Mouse (Mus musculus) CH12.LX (cell line): ENCODE measurements around the gene Dop1a. TPM values are rescaled to one million over a fixed set of nuclear protein-coding genes. Genes with fewer than 3 reads are reported as not detected.
A peak's percentile ranks its signal among the peaks of the same experiment; 100 is the strongest.

Experiments used
- DNase-seq: peaks from one replicate; pipeline ENCODE4 v3.0.0-alpha.2; 2013; ENCODE audit errors: extremely low read depth
- H3K27ac ChIP-seq: 2 replicates; pipeline ENCODE4 v1.5.1; 2012; ENCODE audit warnings: low read depth, mild to moderate bottlenecking, control low read depth, moderate library complexity; ENCODE audit not compliant: insufficient read depth
- H3K27me3 ChIP-seq: replicated peaks from 2 replicates; pipeline ENCODE3; 2012; ENCODE audit warnings: inconsistent platforms
- H3K36me3 ChIP-seq, 2 experiments: replicated peaks in 1 of 2; 2 replicates each; pipeline versions ENCODE3 to v1.6.1; 2012; ENCODE audit warnings: inconsistent platforms in 1 of 2, low read length in 1 of 2, mild to moderate bottlenecking in 1 of 2, mixed read lengths in 1 of 2, moderate library complexity in 1 of 2; ENCODE audit not compliant: control insufficient read depth in 1 of 2, insufficient read depth in 1 of 2
- H3K4me1 ChIP-seq, 2 experiments: 2 replicates each; pipeline ENCODE4 v1.6.1; 2012; ENCODE audit warnings: inconsistent platforms in 1 of 2, moderate library complexity in 1 of 2; ENCODE audit not compliant: insufficient read depth in 2 of 2, control insufficient read depth in 1 of 2
- H3K4me2 ChIP-seq: 2 replicates; pipeline ENCODE4 v1.6.1; 2012; ENCODE audit warnings: low read depth, mild to moderate bottlenecking, control low read depth; ENCODE audit not compliant: poor library complexity, insufficient read depth, severe bottlenecking
- H3K4me3 ChIP-seq, 3 experiments: fragments of 150-350 bp in 1 of 3; sonication (generic) in 1 of 3; replicated peaks in 1 of 3; 2 replicates each; pipeline versions ENCODE3 to v1.5.1; 2011 to 2012; ENCODE audit warnings: low read depth in 2 of 3, low read length in 2 of 3, mild to moderate bottlenecking in 2 of 3, moderate library complexity in 2 of 3, control low read depth in 1 of 3, improper control_type of control experiment in 1 of 3, inconsistent platforms in 1 of 3, mixed read lengths in 1 of 3; ENCODE audit not compliant: poor library complexity in 1 of 3
- H3K79me2 ChIP-seq: replicated peaks from 2 replicates; pipeline ENCODE4 v1.6.1; 2012; ENCODE audit warnings: mild to moderate bottlenecking, moderate library complexity; ENCODE audit not compliant: control insufficient read depth, poor library complexity, insufficient read depth, severe bottlenecking; ENCODE audit errors: extremely low read depth
- H3K9ac ChIP-seq: 2 replicates; pipeline ENCODE4 v1.6.1; 2012; ENCODE audit warnings: low read depth, mild to moderate bottlenecking, control low read depth, moderate library complexity; ENCODE audit not compliant: insufficient read depth
- H3K9me3 ChIP-seq: replicated peaks from 2 replicates; pipeline ENCODE3; 2012; ENCODE audit warnings: low read length, inconsistent platforms, mixed read lengths
- CHD1 ChIP-seq: IDR thresholded peaks from 2 replicates; pipeline ENCODE4 v1.6.1; 2012; ENCODE audit warnings: low read depth, low read length, improper control_type of control experiment, inconsistent platforms
- CHD2 ChIP-seq: IDR thresholded peaks from 2 replicates; pipeline ENCODE4 v1.6.1; 2011; ENCODE audit warnings: low read length, improper control_type of control experiment
- CTCF ChIP-seq, 2 experiments: IDR thresholded peaks in 1 of 2; conservative IDR thresholded peaks in 1 of 2; 2 replicates each; pipeline ENCODE4 v1.5.1; 2011 to 2012; ENCODE audit warnings: low read depth in 2 of 2, low read length in 2 of 2, improper control_type of control experiment in 1 of 2, inconsistent platforms in 1 of 2, mild to moderate bottlenecking in 1 of 2, moderate library complexity in 1 of 2
- E2F4 ChIP-seq: IDR thresholded peaks from 2 replicates; pipeline ENCODE4 v1.6.1; 2011; ENCODE audit warnings: low read depth, low read length, improper control_type of control experiment; ENCODE audit not compliant: insufficient replicate concordance
- ELF1 ChIP-seq: IDR thresholded peaks from 2 replicates; pipeline ENCODE4 v1.6.1; 2014; ENCODE audit warnings: low read depth, mild to moderate bottlenecking, inconsistent platforms, low read length, improper control_type of control experiment
- EP300 ChIP-seq: IDR thresholded peaks from 2 replicates; pipeline ENCODE4 v1.6.1; 2011; ENCODE audit warnings: low read length, improper control_type of control experiment
- ETS1 ChIP-seq: conservative IDR thresholded peaks from 2 replicates; pipeline ENCODE4 v1.6.1; 2012; ENCODE audit warnings: low read depth, mild to moderate bottlenecking, inconsistent platforms, low read length, improper control_type of control experiment, moderate library complexity
- GABPA ChIP-seq: IDR thresholded peaks from 2 replicates; pipeline ENCODE4 v1.6.1; 2012; ENCODE audit warnings: low read depth, low read length, improper control_type of control experiment, inconsistent platforms; ENCODE audit not compliant: insufficient replicate concordance
- HCFC1 ChIP-seq: IDR thresholded peaks from 2 replicates; pipeline ENCODE4 v1.6.1; 2012; ENCODE audit warnings: low read depth, mild to moderate bottlenecking, inconsistent platforms, low read length, improper control_type of control experiment
- IRF4 ChIP-seq: IDR thresholded peaks from 2 replicates; pipeline ENCODE4 v1.6.1; 2014; ENCODE audit warnings: low read depth, mild to moderate bottlenecking, inconsistent platforms, low read length, improper control_type of control experiment
- JUN ChIP-seq: IDR thresholded peaks from 2 replicates; pipeline ENCODE4 v1.6.1; 2011; ENCODE audit warnings: low read depth, mild to moderate bottlenecking, low read length, improper control_type of control experiment, moderate library complexity; ENCODE audit not compliant: insufficient read depth
- JUND ChIP-seq: conservative IDR thresholded peaks from 2 replicates; pipeline ENCODE4 v1.6.1; 2011; ENCODE audit warnings: low read depth, low read length, improper control_type of control experiment
- KAT2A ChIP-seq: IDR thresholded peaks from 2 replicates; pipeline ENCODE4 v1.6.1; 2012; ENCODE audit warnings: low read length, improper control_type of control experiment, inconsistent platforms; ENCODE audit not compliant: insufficient replicate concordance
- MAFK ChIP-seq: IDR thresholded peaks from 2 replicates; pipeline ENCODE4 v1.6.1; 2011; ENCODE audit warnings: low read length, improper control_type of control experiment; ENCODE audit not compliant: insufficient replicate concordance
- MAX ChIP-seq: IDR thresholded peaks from 2 replicates; pipeline ENCODE4 v1.6.1; 2011; ENCODE audit warnings: low read length, improper control_type of control experiment
- MAZ ChIP-seq: IDR thresholded peaks from 2 replicates; pipeline ENCODE4 v1.6.1; 2012; ENCODE audit warnings: low read depth, mild to moderate bottlenecking, inconsistent platforms, low read length, improper control_type of control experiment, moderate library complexity
- MEF2A ChIP-seq: IDR thresholded peaks from 2 replicates; pipeline ENCODE4 v1.6.1; 2014; ENCODE audit warnings: low read depth, mild to moderate bottlenecking, inconsistent platforms, low read length, improper control_type of control experiment, borderline replicate concordance
- MXI1 ChIP-seq: IDR thresholded peaks from 2 replicates; pipeline ENCODE4 v1.6.1; 2011; ENCODE audit warnings: mild to moderate bottlenecking, low read depth, low read length, improper control_type of control experiment
- MYC ChIP-seq: IDR thresholded peaks from 2 replicates; pipeline ENCODE4 v1.6.1; 2011; ENCODE audit warnings: low read depth, mild to moderate bottlenecking, improper control_type of control experiment, low read length
- NELFE ChIP-seq: IDR thresholded peaks from 2 replicates; pipeline ENCODE4 v1.6.1; 2011; ENCODE audit warnings: low read depth, low read length, improper control_type of control experiment
- NRF1 ChIP-seq: IDR thresholded peaks from 2 replicates; pipeline ENCODE4 v1.6.1; 2014; ENCODE audit warnings: low read depth, mild to moderate bottlenecking, inconsistent platforms, low read length, improper control_type of control experiment, moderate library complexity
- PAX5 ChIP-seq: IDR thresholded peaks from 2 replicates; pipeline ENCODE4 v1.6.1; 2012; ENCODE audit warnings: low read length, inconsistent platforms, mixed read lengths
- POLR2A ChIP-seq: IDR thresholded peaks from 2 replicates; pipeline ENCODE4 v1.6.1; 2011; ENCODE audit warnings: low read depth, mild to moderate bottlenecking, improper control_type of control experiment, low read length
- POLR2AphosphoS2 ChIP-seq: IDR thresholded peaks from 2 replicates; pipeline ENCODE4 v1.6.1; 2011; ENCODE audit warnings: low read depth, low read length, improper control_type of control experiment
- RAD21 ChIP-seq: IDR thresholded peaks from 2 replicates; pipeline ENCODE4 v1.6.1; 2011; ENCODE audit warnings: low read depth, mild to moderate bottlenecking, low read length, improper control_type of control experiment, moderate library complexity
- RCOR1 ChIP-seq: conservative IDR thresholded peaks from 2 replicates; pipeline ENCODE4 v1.6.1; 2012; ENCODE audit warnings: low read depth, mild to moderate bottlenecking, inconsistent platforms, low read length, improper control_type of control experiment
- SMC3 ChIP-seq: IDR thresholded peaks from 2 replicates; pipeline ENCODE4 v1.6.1; 2011; ENCODE audit warnings: low read depth, low read length, improper control_type of control experiment
- TCF12 ChIP-seq: IDR thresholded peaks from 2 replicates; pipeline ENCODE4 v1.6.1; 2014; ENCODE audit warnings: low read depth, mild to moderate bottlenecking, inconsistent platforms, low read length, improper control_type of control experiment
- UBTF ChIP-seq: IDR thresholded peaks from 2 replicates; pipeline ENCODE4 v1.6.1; 2012; ENCODE audit warnings: low read depth, mild to moderate bottlenecking, inconsistent platforms, low read length, improper control_type of control experiment, moderate library complexity
- USF1 ChIP-seq: IDR thresholded peaks from 2 replicates; pipeline ENCODE4 v1.6.1; 2014; ENCODE audit warnings: low read depth, mild to moderate bottlenecking, inconsistent platforms, low read length, improper control_type of control experiment
- USF2 ChIP-seq: conservative IDR thresholded peaks from 2 replicates; pipeline ENCODE4 v1.6.1; 2011; ENCODE audit warnings: low read depth, low read length, improper control_type of control experiment
- ZC3H11A ChIP-seq: IDR thresholded peaks from 2 replicates; pipeline ENCODE4 v1.6.1; 2012; ENCODE audit warnings: low read depth, mild to moderate bottlenecking, inconsistent platforms, low read length, improper control_type of control experiment
- ZKSCAN1 ChIP-seq: IDR thresholded peaks from 2 replicates; pipeline ENCODE4 v1.6.1; 2012; ENCODE audit warnings: low read depth, inconsistent platforms, low read length, improper control_type of control experiment, borderline replicate concordance
- ZMIZ1 ChIP-seq: IDR thresholded peaks from 2 replicates; pipeline ENCODE4 v1.6.1; 2012; ENCODE audit warnings: low read depth, mild to moderate bottlenecking, inconsistent platforms, low read length, improper control_type of control experiment
- dilution Hi-C: fragments of 300-500 bp; cut with MboI; formaldehyde crosslinking; loops from 2 replicates; pipeline ENCODE4 v1.14.3; 2020; ENCODE audit warnings: low sequenced_read_pairs; ENCODE audit not compliant: extremely low pct_unique_long_range_greater_than_20kb, extremely low pct_ligation_motif_present
- in situ Hi-C: fragments of 300-500 bp; cut with MboI; formaldehyde crosslinking; loops from 3 replicates; pipeline ENCODE4 v1.14.3; 2019; ENCODE audit warnings: low sequenced_read_pairs, low pct_ligation_motif_present, low pct_unique_long_range_greater_than_20kb, mixed read lengths
- polyA plus RNA-seq: library from polyadenylated mRNA; unstranded; fragments of >175 nt; gene quantifications from 2 replicates; pipeline ENCODE4 v1.2.1, GENCODE M21; 2012; ENCODE audit warnings: low read depth; ENCODE audit not compliant: insufficient read length
- total RNA-seq, 2 experiments: library from RNA; depleted of rRNA; stranded (reverse); fragments of 300-350 nt in 1 of 2; fragments of >200 nt in 1 of 2; gene quantifications; 2 replicates each; pipeline ENCODE4 v1.2.3; 2012 to 2014

Gene Dop1a
- total RNA-seq (2012; rRNA removed): 19.0 and 19.4 TPM in 2 replicates
- total RNA-seq (2014; rRNA removed): 16.1 and 18.2 TPM in 2 replicates
- polyA plus RNA-seq: 15.0 and 18.7 TPM in 2 replicates

GRCm38 (mm10) chr9:86466990-86467870 lies at the start of gene Dop1a:
Gene Dop1a, plus strand, starts transcription at chr9:86467154.
- peak within 1 kb of the TSS; percentile 63 to 99 (median 81) for H3K4me3 ChIP-seq
- peaks cover 2 to 3% of the 10 kb centered on the region in 2 experiments for H3K36me3 ChIP-seq
- DNase-seq: peak; percentile 83
- H3K27ac ChIP-seq: peak within 1 kb of the TSS; percentile 76
- 0 out of 2 replicates have a peak, but pooled peaks have one; percentile 27 for TF ChIP-seq MYC
- peak; percentile 50 for TF ChIP-seq SMC3
- 0 out of 2 replicates have a peak, but pooled peaks have one; percentile 46 for TF ChIP-seq MAZ
- TF ChIP-seq JUN: no peak
- peak; percentile 59 for TF ChIP-seq RAD21
- TF ChIP-seq CHD1: no peak
- TF ChIP-seq EP300: no peak; the same call in 1 of the 2 replicates
- TF ChIP-seq CTCF (conservative IDR thresholded peaks at IDR 0.05 in 1 of 2, IDR thresholded peaks at IDR 0.05 in 1 of 2; ENCODE audit: low read depth in 2 of 2, low read length in 2 of 2): peak; percentile 30 to 84; a peak in 3 of 4 replicates
- TF ChIP-seq NELFE: peak; percentile 82
- TF ChIP-seq MEF2A: peak; percentile 72; the same call in 1 of the 2 replicates
- no peak for TF ChIP-seq ETS1
- TF ChIP-seq USF1: no peak
- TF ChIP-seq CHD2: 0 out of 2 replicates have a peak, but pooled peaks have one; percentile 20
- TF ChIP-seq POLR2AphosphoS2: no peak
- TF ChIP-seq ZC3H11A: no peak
- TF ChIP-seq KAT2A: 0 out of 2 replicates have a peak, but pooled peaks have one; percentile 71
- peak; percentile 79 for TF ChIP-seq MAX
- peak; percentile 96; the same call in 1 of the 2 replicates for TF ChIP-seq UBTF
- peak; percentile 85; the same call in 1 of the 2 replicates for TF ChIP-seq E2F4
- TF ChIP-seq IRF4: peak; percentile 46; the same call in 1 of the 2 replicates
- TF ChIP-seq ZKSCAN1: no peak
- peak; percentile 39; the same call in 1 of the 2 replicates for TF ChIP-seq ELF1
- no peak for TF ChIP-seq GABPA
- TF ChIP-seq RCOR1: no peak
- no peak for TF ChIP-seq PAX5
- no peak for TF ChIP-seq JUND
- TF ChIP-seq POLR2A: peak; percentile 83
- peak; percentile 70 for TF ChIP-seq TCF12
- TF ChIP-seq MAFK: no peak
- peak; percentile 59 for TF ChIP-seq NRF1
- peak; percentile 94 for TF ChIP-seq MXI1
- TF ChIP-seq ZMIZ1: peak; percentile 90
- TF ChIP-seq USF2: no peak
- TF ChIP-seq HCFC1: peak; percentile 58
- in situ Hi-C loops (loop anchor here (10.0 to 25.0 kb wide), 2 partner anchors 108 to 270 kb away; partner anchors contain the start of genes Pgm3, Prss35 and Rwdd2a), dilution Hi-C loops (no loop called here)
- no peaks in the 10 kb centered on the region for H3K9me3 ChIP-seq
- H3K4me1 ChIP-seq: peaks cover 4 to 26% of the 10 kb centered on the region in 2 experiments; a peak in 2 of 4 replicates
- peak within 1 kb of the TSS; percentile 84 for H3K4me2 ChIP-seq
- peaks cover 26% of the 10 kb centered on the region for H3K79me2 ChIP-seq
- H3K9ac ChIP-seq: peak within 1 kb of the TSS; percentile 95
- H3K27me3 ChIP-seq: peaks cover 10% of the 10 kb centered on the region
